In the genomic region with DNA sequence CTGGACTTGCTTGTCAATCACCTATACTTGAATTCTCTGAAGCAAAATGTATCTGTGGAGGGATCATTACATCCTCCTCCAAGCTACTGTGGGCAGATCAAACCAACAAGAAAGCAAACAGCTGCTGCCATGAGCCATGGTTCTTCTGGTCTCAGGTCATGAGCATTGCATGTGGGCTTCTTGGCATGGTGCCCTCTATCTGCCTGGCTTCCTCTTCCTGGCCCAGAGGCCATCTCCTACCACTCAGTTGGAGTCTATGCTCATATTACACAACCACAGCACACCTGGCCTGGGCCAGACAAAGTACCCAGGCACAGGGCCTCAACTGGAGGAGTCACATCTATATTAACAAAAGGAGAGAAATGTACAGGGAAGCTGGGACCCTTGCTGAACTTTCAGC, we compare ENCODE assay signal across 13 mouse cellular contexts.
DNase-seq lines count a peak whose midpoint lies in the region; ATAC-seq and TF ChIP-seq lines count a peak whose summit lies in the region.
"Had no signal": no experiment of that assay in that cellular context is flagged by ENCODE, and none has a peak within 500 bp of the region (broad histone marks: within the 10 kb centered on the region; RNA-seq: fewer than 3 reads in every experiment).

No protein-coding gene starts in this region.

- no peaks in the 10 kb centered on the region for H3K27me3 ChIP-seq in liver, adult 2 months (ENCODE audit: control insufficient read depth, insufficient read depth, low read length)
- H3K27me3 ChIP-seq: forebrain, embryonic 13.5 days; heart, embryonic 15.5 days; hindbrain, embryonic 12.5 days had no signal

- peak; percentile 24; the same call in 1 of the 2 replicates for ATAC-seq in megakaryocyte progenitor cell, adult 5-6 weeks (replicated peaks; ENCODE audit: poor library complexity)
- ATAC-seq: forebrain, embryonic 13.5 days; lung, postnatal 0 days had no signal

- H3K4me1 ChIP-seq in liver, adult 2 months (ENCODE audit: control insufficient read depth, insufficient read depth, low read length): peaks cover 2% of the 10 kb centered on the region
- H3K4me1 ChIP-seq: forebrain, embryonic 13.5 days; hindbrain, embryonic 12.5 days had no signal

- H3K4me3 ChIP-seq in liver, adult 2 months (ENCODE audit: insufficient read depth, low read depth, low read length): no peak overlapping the region
- H3K4me3 ChIP-seq: forebrain, embryonic 13.5 days; heart, embryonic 15.5 days; hindbrain, embryonic 12.5 days had no signal

- H3K36me3 ChIP-seq in liver, adult 2 months (ENCODE audit: control insufficient read depth, insufficient read depth, low read length): no peaks in the 10 kb centered on the region
- H3K36me3 ChIP-seq: heart, embryonic 15.5 days; hindbrain, embryonic 12.5 days had no signal

- TF ChIP-seq CTCF in liver, adult 2 months (IDR thresholded peaks at IDR 0.05; ENCODE audit: low read depth, low read length): no peak

- H3K79me2 ChIP-seq in liver, adult 2 months (ENCODE audit: control insufficient read depth, insufficient read depth, low read length): peaks cover 32% of the 10 kb centered on the region; the same call in 1 of the 2 replicates

- TF ChIP-seq POLR2A in liver, adult 2 months (IDR thresholded peaks at IDR 0.05; ENCODE audit: extremely low read depth, insufficient read depth, low read length): no peak

- no peak overlapping the region for H3K27ac ChIP-seq in liver, adult 2 months (replicated peaks; ENCODE audit: insufficient read depth, low read depth, low read length)
- H3K27ac ChIP-seq: forebrain, embryonic 13.5 days; heart, embryonic 15.5 days; hindbrain, embryonic 12.5 days had no signal

- no peak overlapping the region for H3K9ac ChIP-seq in liver, adult 2 months (ENCODE audit: low read depth, low read length)
- H3K9ac ChIP-seq: forebrain, embryonic 13.5 days; heart, embryonic 15.5 days; hindbrain, embryonic 12.5 days had no signal

- peak; percentile 42 to 50 for DNase-seq in cerebellum, postnatal 14 days
- DNase-seq in cerebellum, adult 11 months: no peak
- DNase-seq in liver, adult 2 months (ENCODE audit: extremely low read depth, low read depth, low spot score): peak; percentile 65
- DNase-seq in liver (no peak), A20 (ENCODE audit: low read depth, low spot score) (peak; percentile 31)
- no peak for DNase-seq in heart, postnatal 4 days
- DNase-seq: adrenal gland, adult 8-10 months; kidney, adult 2 months had no signal

Comparison
In these comparisons a context has a peak if more than half of its experiments do, and no peak if none do; other contexts are left out.
1. DNase-seq: peak in cerebellum, postnatal 14 days (2 of 2), liver, adult 2 months (single experiment) and A20 (single experiment); none in cerebellum, adult 11 months (single experiment), liver (single experiment) and heart, postnatal 4 days (single experiment).